Mouse (Mus musculus): ENCODE measurements at regions not wholly inside any gene's neighbourhood (a gene's known extent, or its start where the extent isn't known, plus 50 kb on each side); places are given as distances from the start of the nearest gene placed in this dataset.

DNA sequence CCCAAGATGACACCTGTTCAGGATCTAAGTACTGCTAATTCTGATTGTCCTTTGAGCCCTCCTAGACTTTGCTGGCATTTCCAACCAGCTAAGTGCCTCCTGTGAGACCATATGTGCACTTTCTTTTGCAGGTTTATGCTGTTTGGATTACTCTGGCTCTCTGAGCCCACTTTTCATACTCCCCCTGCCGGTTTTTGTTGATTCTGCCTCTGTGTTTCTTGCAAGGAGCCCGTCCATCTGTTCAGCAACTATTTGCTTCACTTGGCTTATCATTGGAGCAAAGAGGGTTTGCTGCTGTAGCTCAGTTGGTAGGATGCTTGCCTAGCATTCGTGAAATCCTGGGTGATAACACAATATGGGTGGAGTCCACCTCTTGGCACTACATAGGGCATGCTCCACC lies 52.8 kb upstream of the Cldn5 start:
- Histone ChIP-seq H3K4me1 (ENCODE audit: control insufficient read depth, insufficient read depth, low read length) (no peaks in the 10 kb centered on the region), H3K36me3 (ENCODE audit: control insufficient read depth, insufficient read depth, low read length) (no peaks in the 10 kb centered on the region), H3K9ac (ENCODE audit: low read depth, low read length, severe bottlenecking) (no peak overlapping the region), H3K4me2 (replicated peaks; ENCODE audit: low read depth, low read length, severe bottlenecking) (no peak overlapping the region), H3K4me3 (replicated peaks; ENCODE audit: low read length) (no peak overlapping the region), H3K27me3 (ENCODE audit: control insufficient read depth, insufficient read depth, low read length) (no peaks in the 10 kb centered on the region), H3K9me3 (ENCODE audit: control insufficient read depth, low read length) (no peaks in the 10 kb centered on the region), H3K27ac (replicated peaks; ENCODE audit: low read depth, low read length) (no peak overlapping the region)
- 51% methylated on average over 3 of the region's 3 CpGs for WGBS
- no peak for TF ChIP-seq POLR2A (IDR thresholded peaks at IDR 0.05; ENCODE audit: borderline replicate concordance, extremely low read depth, insufficient read depth, insufficient read length)
- no peak for ATAC-seq (ENCODE audit: low FRiP score, low read depth)
- no peak for DNase-seq (ENCODE audit: low spot score)

DNA sequence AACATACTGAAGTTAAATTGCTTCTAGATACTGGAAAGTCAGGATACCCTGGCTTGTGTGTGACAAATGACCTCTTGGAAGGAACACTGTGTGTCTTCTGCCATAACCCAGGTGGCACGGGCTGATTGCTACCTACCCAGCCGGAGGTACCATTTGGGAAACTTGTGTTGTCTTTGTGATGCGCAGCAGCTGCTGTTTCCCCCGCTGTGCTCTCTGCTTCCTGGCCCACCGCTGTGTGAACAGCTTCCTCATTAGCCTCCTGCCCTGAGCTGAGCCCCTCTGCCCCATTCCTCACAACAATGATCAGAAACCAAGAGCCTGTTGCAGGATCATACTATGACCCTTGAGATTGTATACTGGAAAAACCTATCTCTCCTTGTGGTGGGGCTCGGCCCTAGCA lies 51.9 kb upstream of the Cldn5 start:
- H3K4me3 ChIP-seq (replicated peaks; ENCODE audit: low read length) = no peak overlapping the region
- WGBS = 32% methylated on average over 6 of the region's 6 CpGs
- no peaks in the 10 kb centered on the region for H3K9me3 ChIP-seq (ENCODE audit: control insufficient read depth, low read length)
- H3K9ac ChIP-seq (ENCODE audit: low read depth, low read length, severe bottlenecking) = no peak overlapping the region
- no peaks in the 10 kb centered on the region for H3K4me1 ChIP-seq (ENCODE audit: control insufficient read depth, insufficient read depth, low read length)
- H3K36me3 ChIP-seq (ENCODE audit: control insufficient read depth, insufficient read depth, low read length) = no peaks in the 10 kb centered on the region
- H3K27me3 ChIP-seq (ENCODE audit: control insufficient read depth, insufficient read depth, low read length) = no peaks in the 10 kb centered on the region
- DNase-seq (ENCODE audit: low spot score) = no peak
- H3K4me2 ChIP-seq (replicated peaks; ENCODE audit: low read depth, low read length, severe bottlenecking) = no peak overlapping the region
- no peak for ATAC-seq (ENCODE audit: low FRiP score, low read depth)
- H3K27ac ChIP-seq (replicated peaks; ENCODE audit: low read depth, low read length) = no peak overlapping the region
- TF ChIP-seq POLR2A (IDR thresholded peaks at IDR 0.05; ENCODE audit: borderline replicate concordance, extremely low read depth, insufficient read depth, insufficient read length) = no peak
